ENCODE assay signal across 9 mouse cellular contexts in the genomic region with DNA sequence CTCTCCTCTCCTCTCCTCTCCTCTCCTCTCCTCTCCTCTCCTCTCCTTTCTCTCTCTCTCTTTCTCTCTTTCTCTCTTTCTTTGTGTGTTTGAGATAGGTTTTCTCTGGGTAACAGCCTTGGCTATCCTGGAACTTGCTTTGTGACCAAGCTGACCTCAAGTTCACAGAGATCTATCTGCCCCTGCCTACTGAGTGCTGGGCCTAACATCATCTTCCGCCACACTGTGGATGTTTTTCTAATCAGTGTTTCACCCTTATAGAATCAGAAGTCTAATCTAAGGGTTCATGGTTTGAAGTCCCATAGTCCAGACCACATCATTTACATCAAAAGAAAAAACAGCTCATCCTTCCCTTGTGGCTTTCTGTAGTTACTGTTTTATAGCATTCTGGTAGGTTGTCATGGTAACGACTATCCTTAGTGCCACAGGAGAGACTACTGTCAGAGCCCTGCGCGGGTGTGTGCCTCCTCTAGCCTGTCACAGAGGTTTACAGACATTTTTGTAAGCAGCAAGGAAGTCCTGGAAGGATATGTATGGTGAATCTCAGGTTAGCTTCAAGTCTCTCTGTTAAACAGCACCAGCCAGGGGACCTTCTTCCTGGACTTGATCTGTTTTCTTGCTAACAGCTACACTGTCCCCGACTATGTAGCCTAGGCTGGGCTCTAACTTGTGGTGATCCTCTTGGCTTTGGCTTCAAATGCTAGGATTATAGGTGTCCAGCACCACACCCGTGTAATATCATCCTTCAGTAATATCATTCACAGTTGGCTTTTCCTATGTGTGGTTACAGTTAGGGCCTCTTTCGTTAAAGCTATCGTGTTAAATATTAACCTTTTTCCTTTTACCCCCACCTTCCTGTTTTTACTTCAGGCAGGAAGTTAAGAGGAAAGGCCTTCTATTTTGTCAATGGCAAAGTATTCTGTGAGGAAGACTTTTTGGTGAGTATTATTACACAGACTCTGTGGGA. TPM values are rescaled to one million over a fixed set of nuclear protein-coding genes. Genes with fewer than 3 reads are reported as not detected.
DNase-seq lines count a peak whose midpoint lies in the region; ATAC-seq lines count a peak whose summit lies in the region.
"Had no signal": no experiment of that assay in that cellular context is flagged by ENCODE, and none has a peak within 500 bp of the region (broad histone marks: within the 10 kb centered on the region; RNA-seq: fewer than 3 reads in every experiment).

No protein-coding gene starts in this region.

- no peak overlapping the region for H3K4me3 ChIP-seq in embryonic facial prominence, embryonic 14.5 days (ENCODE audit: low read depth, low read length)
- no peak overlapping the region for H3K4me3 ChIP-seq in embryonic facial prominence, embryonic 10.5 days
- H3K4me3 ChIP-seq in midbrain, embryonic 14.5 days (replicated peaks; ENCODE audit: low read depth, low read length), result no peak overlapping the region
- no peak overlapping the region for H3K4me3 ChIP-seq in midbrain, embryonic 11.5 days (ENCODE audit: low read depth, low read length)
- H3K4me3 ChIP-seq in kidney, embryonic 16.5 days (ENCODE audit: low read length), result no peak overlapping the region
- H3K4me3 ChIP-seq: limb, embryonic 12.5 days had no signal

- ATAC-seq in embryonic facial prominence, embryonic 14.5 days (ENCODE audit: low read depth), result peak; percentile 62; the same call in 1 of the 2 replicates
- no peak; the same call in 1 of the 2 replicates for ATAC-seq in midbrain, embryonic 14.5 days (ENCODE audit: low FRiP score, low TSS enrichment)
- no peak for ATAC-seq in midbrain, embryonic 11.5 days (ENCODE audit: low FRiP score)
- ATAC-seq in kidney, embryonic 16.5 days (ENCODE audit: low FRiP score, low TSS enrichment), result peak; percentile 50; the same call in 1 of the 2 replicates

- 76% methylated on average over 8 of the region's 8 CpGs for WGBS in embryonic facial prominence, embryonic 14.5 days
- 90% methylated on average over 8 of the region's 8 CpGs for WGBS in embryonic facial prominence, embryonic 10.5 days
- WGBS in midbrain, embryonic 14.5 days, result 79% methylated on average over 8 of the region's 8 CpGs
- 85% methylated on average over 8 of the region's 8 CpGs for WGBS in midbrain, embryonic 11.5 days
- WGBS in kidney, embryonic 16.5 days, result 59% methylated on average over 8 of the region's 8 CpGs

- H3K27ac ChIP-seq in embryonic facial prominence, embryonic 14.5 days (replicated peaks; ENCODE audit: low read depth, low read length), result no peak overlapping the region
- no peak overlapping the region for H3K27ac ChIP-seq in embryonic facial prominence, embryonic 10.5 days (replicated peaks)
- peak overlapping the region; percentile 53 for H3K27ac ChIP-seq in midbrain, embryonic 14.5 days (replicated peaks; ENCODE audit: low read depth, low read length)
- no peak overlapping the region for H3K27ac ChIP-seq in midbrain, embryonic 11.5 days (ENCODE audit: low read depth, low read length)
- peak overlapping the region; percentile 76 for H3K27ac ChIP-seq in kidney, embryonic 16.5 days (ENCODE audit: low read length)
- H3K27ac ChIP-seq: limb, embryonic 12.5 days had no signal

- H3K9ac ChIP-seq in embryonic facial prominence, embryonic 14.5 days (ENCODE audit: low read depth, low read length), result no peak overlapping the region
- H3K9ac ChIP-seq in midbrain, embryonic 14.5 days (replicated peaks; ENCODE audit: low read length), result no peak overlapping the region
- no peak overlapping the region for H3K9ac ChIP-seq in midbrain, embryonic 11.5 days (ENCODE audit: low read length)
- peak overlapping the region; percentile 3; the same call in 1 of the 2 replicates for H3K9ac ChIP-seq in kidney, embryonic 16.5 days (replicated peaks; ENCODE audit: low read length)
- H3K9ac ChIP-seq: limb, embryonic 12.5 days had no signal

- peaks cover 34% of the 10 kb centered on the region for H3K36me3 ChIP-seq in embryonic facial prominence, embryonic 14.5 days (ENCODE audit: control insufficient read depth, insufficient read depth, low read length)
- H3K36me3 ChIP-seq in embryonic facial prominence, embryonic 10.5 days (replicated peaks), result peaks cover 56% of the 10 kb centered on the region
- H3K36me3 ChIP-seq in midbrain, embryonic 14.5 days (ENCODE audit: control insufficient read depth, insufficient read depth, low read length), result 0 out of 2 replicates have a peak, but pooled peaks cover 6% of the 10 kb centered on the region
- peaks cover 6% of the 10 kb centered on the region for H3K36me3 ChIP-seq in midbrain, embryonic 11.5 days (ENCODE audit: control insufficient read depth, insufficient read depth, low read length)
- peaks cover 22% of the 10 kb centered on the region for H3K36me3 ChIP-seq in kidney, embryonic 16.5 days (ENCODE audit: insufficient read depth, low read length)

- DNase-seq in embryonic facial prominence, embryonic 14.5 days (ENCODE audit: low spot score), result peak; percentile 53
- no peak for DNase-seq in embryonic facial prominence, embryonic 10.5 days (ENCODE audit: low spot score)
- DNase-seq in midbrain, embryonic 14.5 days, result peak; percentile 71
- DNase-seq in midbrain, embryonic 11.5 days (ENCODE audit: low spot score, missing footprints), result no peak
- peak; percentile 72 for DNase-seq in telencephalon, adult 2 months (ENCODE audit: low read depth, low spot score)
- no peak for DNase-seq in urinary bladder, adult 18-20 months (ENCODE audit: low spot score in 2 of 2)
- no peak for DNase-seq in c-Kit-positive CD71-positive TER-119-positive erythroid progenitor cells, embryonic 14.5 days (ENCODE audit: low spot score)

- H3K9me3 ChIP-seq in embryonic facial prominence, embryonic 14.5 days (ENCODE audit: control insufficient read depth, low read length), result no peaks in the 10 kb centered on the region
- H3K9me3 ChIP-seq in embryonic facial prominence, embryonic 10.5 days, result no peaks in the 10 kb centered on the region
- H3K9me3 ChIP-seq in midbrain, embryonic 14.5 days (ENCODE audit: control insufficient read depth, low read length), result no peaks in the 10 kb centered on the region
- H3K9me3 ChIP-seq in midbrain, embryonic 11.5 days (ENCODE audit: control insufficient read depth, low read length), result no peaks in the 10 kb centered on the region
- no peaks in the 10 kb centered on the region for H3K9me3 ChIP-seq in kidney, embryonic 16.5 days (ENCODE audit: low read length)
- H3K9me3 ChIP-seq: limb, embryonic 12.5 days had no signal

- H3K4me2 ChIP-seq in embryonic facial prominence, embryonic 14.5 days (ENCODE audit: low read depth, low read length), result no peak overlapping the region
- H3K4me2 ChIP-seq in midbrain, embryonic 14.5 days (ENCODE audit: low read length), result no peak overlapping the region
- no peak overlapping the region for H3K4me2 ChIP-seq in midbrain, embryonic 11.5 days
- no peak overlapping the region for H3K4me2 ChIP-seq in kidney, embryonic 16.5 days (replicated peaks; ENCODE audit: low read depth, low read length)
- H3K4me2 ChIP-seq: limb, embryonic 12.5 days had no signal

- H3K27me3 ChIP-seq in embryonic facial prominence, embryonic 14.5 days (replicated peaks; ENCODE audit: control insufficient read depth, insufficient read depth, low read length), result no peaks in the 10 kb centered on the region
- no peaks in the 10 kb centered on the region for H3K27me3 ChIP-seq in embryonic facial prominence, embryonic 10.5 days (replicated peaks; ENCODE audit: low read depth, poor library complexity, severe bottlenecking)
- H3K27me3 ChIP-seq in midbrain, embryonic 14.5 days (ENCODE audit: control insufficient read depth, insufficient read depth, low read length), result no peaks in the 10 kb centered on the region
- no peaks in the 10 kb centered on the region for H3K27me3 ChIP-seq in midbrain, embryonic 11.5 days (ENCODE audit: control insufficient read depth, insufficient read depth, low read length)
- H3K27me3 ChIP-seq in kidney, embryonic 16.5 days (ENCODE audit: insufficient read depth, low read length), result no peaks in the 10 kb centered on the region
- H3K27me3 ChIP-seq: limb, embryonic 12.5 days had no signal

- H3K4me1 ChIP-seq in embryonic facial prominence, embryonic 14.5 days (ENCODE audit: control insufficient read depth, insufficient read depth, low read length), result no peaks in the 10 kb centered on the region
- H3K4me1 ChIP-seq in embryonic facial prominence, embryonic 10.5 days, result no peaks in the 10 kb centered on the region
- no peaks in the 10 kb centered on the region for H3K4me1 ChIP-seq in midbrain, embryonic 14.5 days (ENCODE audit: control insufficient read depth, insufficient read depth, low read length)
- no peaks in the 10 kb centered on the region for H3K4me1 ChIP-seq in midbrain, embryonic 11.5 days (ENCODE audit: control insufficient read depth, insufficient read depth, low read length)
- peaks cover 25% of the 10 kb centered on the region for H3K4me1 ChIP-seq in kidney, embryonic 16.5 days (ENCODE audit: insufficient read depth, low read length)
- H3K4me1 ChIP-seq: limb, embryonic 12.5 days had no signal

RNA-seq across cellular contexts. Expression of a gene that starts 19.6 kb away (rescaled TPM):
- polyA plus RNA-seq in embryonic facial prominence, embryonic 14.5 days (2014; fragmentation: Nextera tagmentation; extraction: Ambion mirVana), result 52.2 and 53.3 TPM in 2 replicates
- 44.0 and 44.4 TPM in 2 replicates for polyA plus RNA-seq in embryonic facial prominence, embryonic 10.5 days (2016; fragmentation: Nextera tagmentation; extraction: Ambion mirVana)
- 50.4 and 57.0 TPM in 2 replicates for polyA plus RNA-seq in midbrain, embryonic 14.5 days (2014; fragmentation: Nextera tagmentation; extraction: Ambion mirVana)
- polyA plus RNA-seq in midbrain, embryonic 11.5 days (2014; fragmentation: Nextera tagmentation; extraction: Ambion mirVana), result 53.9 and 63.3 TPM in 2 replicates
- 63.8 and 68.7 TPM in 2 replicates for polyA plus RNA-seq in kidney, embryonic 16.5 days (2015; fragmentation: Nextera tagmentation; extraction: Ambion mirVana)

RNA-seq across cellular contexts. Expression of a gene that starts 31.4 kb away (rescaled TPM):
- polyA plus RNA-seq in embryonic facial prominence, embryonic 14.5 days (2014; fragmentation: Nextera tagmentation; extraction: Ambion mirVana), result 54.0 and 56.5 TPM in 2 replicates
- polyA plus RNA-seq in embryonic facial prominence, embryonic 10.5 days (2016; fragmentation: Nextera tagmentation; extraction: Ambion mirVana), result 52.1 and 60.8 TPM in 2 replicates
- 11.8 and 16.4 TPM in 2 replicates for polyA plus RNA-seq in midbrain, embryonic 14.5 days (2014; fragmentation: Nextera tagmentation; extraction: Ambion mirVana)
- polyA plus RNA-seq in midbrain, embryonic 11.5 days (2014; fragmentation: Nextera tagmentation; extraction: Ambion mirVana), result 43.3 and 46.4 TPM in 2 replicates
- polyA plus RNA-seq in kidney, embryonic 16.5 days (2015; fragmentation: Nextera tagmentation; extraction: Ambion mirVana), result 55.7 and 58.1 TPM in 2 replicates

Comparison
In these comparisons a context has a peak if more than half of its experiments do, and no peak if none do; other contexts are left out.
1. DNase-seq: peak in embryonic facial prominence, embryonic 14.5 days (single experiment), midbrain, embryonic 14.5 days (single experiment) and telencephalon, adult 2 months (single experiment); none in embryonic facial prominence, embryonic 10.5 days (single experiment), midbrain, embryonic 11.5 days (single experiment), urinary bladder, adult 18-20 months (0 of 2) and c-Kit-positive CD71-positive TER-119-positive erythroid progenitor cells, embryonic 14.5 days (single experiment).
2. H3K27ac ChIP-seq: peak in midbrain, embryonic 14.5 days (single experiment) and kidney, embryonic 16.5 days (single experiment); none in embryonic facial prominence, embryonic 14.5 days (single experiment), embryonic facial prominence, embryonic 10.5 days (single experiment) and midbrain, embryonic 11.5 days (single experiment).
3. ATAC-seq: peak in embryonic facial prominence, embryonic 14.5 days (single experiment) and kidney, embryonic 16.5 days (single experiment); none in midbrain, embryonic 14.5 days (single experiment) and midbrain, embryonic 11.5 days (single experiment).